Mouse (Mus musculus): ENCODE results near the gene Trp53tg5. TPM values are rescaled to one million over a fixed set of nuclear protein-coding genes. Genes with fewer than 3 reads are reported as not detected.

Gene Trp53tg5
- polyA plus RNA-seq, 1 experiment from 2014 or later: not detected

DNA sequence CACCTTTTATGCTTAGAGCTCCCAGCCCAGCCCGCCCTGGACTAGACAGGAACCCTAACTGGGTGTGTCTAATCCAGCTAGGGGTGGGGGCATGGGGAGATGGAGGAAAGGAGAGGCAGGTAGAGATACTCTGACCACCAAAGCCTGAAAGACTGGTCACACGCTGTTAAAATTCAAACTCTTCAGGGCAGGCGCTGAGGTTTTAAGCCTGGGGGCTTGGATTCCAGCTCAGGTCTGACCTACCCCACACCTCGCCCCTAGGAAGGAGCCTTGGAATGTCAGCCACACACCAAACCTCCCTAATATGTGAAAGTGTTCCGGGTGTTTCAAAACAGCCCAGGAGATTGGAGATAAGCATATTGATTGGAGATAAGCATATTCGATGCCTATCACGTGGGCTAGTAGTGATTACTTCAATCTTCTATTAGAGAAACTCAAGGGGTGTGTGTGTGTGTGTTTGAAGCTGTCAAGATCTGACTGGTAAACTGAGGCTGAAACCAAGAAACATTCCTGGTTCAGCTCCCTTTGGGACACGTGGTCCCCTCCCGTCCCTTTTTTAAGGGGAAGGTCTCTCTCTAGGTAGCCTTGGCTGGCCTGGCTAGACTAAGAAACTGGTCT, 40.1 kb downstream of the Trp53tg5 start:
- peak overlapping the region; percentile 68; the same call in 1 of the 2 replicates for H3K27ac ChIP-seq
- 79% methylated on average over 9 of the region's 9 CpGs for WGBS
- peaks cover 6% of the 10 kb centered on the region; the same call in 1 of the 2 replicates for H3K36me3 ChIP-seq (replicated peaks)
- peaks cover 84% of the 10 kb centered on the region for H3K4me1 ChIP-seq
- peaks cover 38% of the 10 kb centered on the region for H3K27me3 ChIP-seq (ENCODE audit: poor library complexity, severe bottlenecking)
- no peak for DNase-seq (ENCODE audit: extremely low spot score, low spot score)
- no peaks in the 10 kb centered on the region for H3K9me3 ChIP-seq
- no peak overlapping the region for H3K4me3 ChIP-seq

DNA sequence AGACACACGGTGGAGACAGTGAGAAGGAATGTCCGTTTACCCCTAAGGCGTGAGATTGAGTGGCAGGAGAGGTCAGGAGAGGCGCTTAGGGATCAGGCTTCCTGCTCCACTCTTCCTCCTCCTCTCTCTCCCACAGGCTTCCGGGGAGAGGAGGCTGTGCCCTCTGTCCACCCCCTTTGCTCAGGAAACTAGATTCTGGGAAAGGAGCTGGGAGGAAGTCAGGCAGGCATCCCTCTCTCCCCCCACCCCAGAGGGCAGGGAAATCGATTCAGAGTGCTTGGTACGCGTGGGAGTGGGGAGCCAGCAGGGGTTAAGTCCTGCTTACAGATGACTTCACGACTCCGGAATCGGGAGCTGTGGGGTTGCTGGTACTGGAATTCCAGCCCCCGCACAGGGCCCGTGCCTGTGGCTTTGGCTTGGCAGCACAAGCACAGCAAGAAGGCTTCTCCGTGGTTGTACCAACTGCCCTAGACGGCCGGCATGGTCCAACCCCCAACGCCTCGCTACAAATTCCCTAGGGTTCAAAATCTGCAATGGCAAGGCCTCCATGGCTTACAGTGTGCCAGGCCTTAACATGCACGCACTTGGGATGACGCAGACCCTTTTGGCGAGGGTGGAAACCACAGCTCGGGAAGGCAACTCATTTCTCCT, 40.9 kb downstream of the Trp53tg5 start:
- H3K4me3 ChIP-seq: no peak overlapping the region
- peak overlapping the region; percentile 68; the same call in 1 of the 2 replicates for H3K27ac ChIP-seq
- H3K36me3 ChIP-seq (replicated peaks): peaks cover 13% of the 10 kb centered on the region
- no peak for DNase-seq (ENCODE audit: extremely low spot score, low spot score)
- H3K9me3 ChIP-seq: no peaks in the 10 kb centered on the region
- 37% methylated on average over 22 of the region's 22 CpGs for WGBS
- peaks cover 80% of the 10 kb centered on the region for H3K4me1 ChIP-seq
- peaks cover 39% of the 10 kb centered on the region for H3K27me3 ChIP-seq (ENCODE audit: poor library complexity, severe bottlenecking)

DNA sequence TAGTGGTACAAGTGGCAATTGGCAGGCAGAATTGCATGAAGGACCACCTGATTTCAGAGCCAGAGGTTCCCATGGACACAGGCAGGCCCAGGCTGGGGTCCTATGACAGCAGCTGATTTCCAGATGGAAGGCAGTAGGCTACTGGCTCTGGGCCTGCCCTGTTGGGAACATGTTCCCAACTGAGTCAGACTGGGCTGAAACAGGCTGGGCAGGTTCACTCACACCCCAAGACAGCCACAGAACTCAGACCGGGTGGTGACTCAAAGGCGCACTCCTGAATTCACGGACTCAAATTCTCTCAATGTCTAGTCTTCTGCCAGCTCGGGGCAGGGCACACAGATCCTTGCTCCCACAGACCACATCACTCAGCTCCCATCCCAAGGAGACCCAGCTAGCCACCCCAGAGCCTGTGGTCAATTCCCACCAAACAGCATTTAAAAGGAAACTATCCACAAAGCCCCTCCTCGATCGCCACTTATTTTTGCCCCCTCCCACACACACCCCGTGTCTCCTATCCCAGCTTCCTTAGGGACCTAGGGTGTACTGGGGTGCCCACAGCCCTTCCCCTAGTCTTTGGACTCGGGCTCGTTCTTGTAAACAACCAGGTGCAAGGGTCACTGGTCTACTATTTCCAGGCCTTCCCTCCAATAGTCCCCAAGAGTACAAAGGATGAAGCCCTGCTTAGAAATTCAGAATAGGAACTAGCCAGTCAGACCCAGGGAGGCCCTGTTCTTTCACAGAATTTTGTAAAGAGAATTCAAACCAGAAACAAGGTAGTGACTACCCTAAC, 41.7 kb downstream of the Trp53tg5 start:
- WGBS: 65% methylated on average over 9 of the region's 9 CpGs
- Histone ChIP-seq H3K9me3 (no peaks in the 10 kb centered on the region), H3K4me3 (no peak overlapping the region), H3K36me3 (replicated peaks) (peaks cover 13% of the 10 kb centered on the region), H3K4me1 (peaks cover 72% of the 10 kb centered on the region), H3K27me3 (ENCODE audit: poor library complexity, severe bottlenecking) (peaks cover 39% of the 10 kb centered on the region), H3K27ac (peak overlapping the region; percentile 68; the same call in 1 of the 2 replicates)
- DNase-seq (ENCODE audit: extremely low spot score, low spot score): no peak

GRCm38 (mm10) chr2:164430697-164431096, 42.8 kb downstream of the Trp53tg5 start:
- Histone ChIP-seq H3K36me3 (replicated peaks) (peaks cover 13% of the 10 kb centered on the region), H3K27ac (no peak overlapping the region), H3K9me3 (no peaks in the 10 kb centered on the region), H3K27me3 (ENCODE audit: poor library complexity, severe bottlenecking) (peaks cover 39% of the 10 kb centered on the region), H3K4me3 (no peak overlapping the region), H3K4me1 (peaks cover 67% of the 10 kb centered on the region)
- WGBS: 10% methylated on average over 7 of the region's 7 CpGs
- DNase-seq (ENCODE audit: extremely low spot score, low spot score): no peak

DNA sequence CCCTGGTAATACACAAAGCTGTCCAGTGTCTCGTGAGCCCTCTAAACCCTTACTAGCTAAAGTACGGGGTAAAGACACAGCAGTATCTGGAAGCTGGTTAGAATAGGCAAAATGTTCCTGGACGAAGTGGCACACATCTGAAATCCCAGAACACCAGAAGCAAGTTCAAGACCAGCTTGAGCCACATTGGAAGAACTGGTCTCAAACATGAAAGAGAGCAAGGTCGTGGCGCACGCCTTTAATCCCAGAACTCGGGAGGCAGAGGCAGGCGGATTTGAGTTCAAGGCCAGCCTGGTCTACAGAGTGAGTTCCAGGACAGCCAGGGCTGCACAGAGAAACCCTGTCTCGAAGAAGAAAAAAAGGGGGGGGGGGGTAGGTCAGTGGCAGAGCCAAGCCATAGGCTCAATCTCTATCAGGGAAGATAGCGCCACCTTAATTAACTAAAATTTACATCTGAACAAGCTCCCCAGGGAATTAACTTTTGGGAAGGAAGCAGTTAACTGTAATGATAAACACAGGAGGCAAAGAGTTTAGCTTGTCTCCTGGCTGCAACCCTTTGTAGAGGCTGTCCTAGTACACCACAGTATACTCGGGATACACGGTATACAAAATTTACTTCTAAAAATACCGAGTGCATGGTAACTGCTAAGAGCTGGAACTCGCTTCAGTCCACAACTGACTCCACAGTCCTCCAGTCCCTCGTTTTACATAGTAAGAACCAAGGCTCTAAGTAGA, 43.5 kb downstream of the Trp53tg5 start:
- peaks cover 13% of the 10 kb centered on the region for H3K36me3 ChIP-seq (replicated peaks)
- H3K4me3 ChIP-seq: no peak overlapping the region
- no peak overlapping the region for H3K27ac ChIP-seq
- peaks cover 39% of the 10 kb centered on the region for H3K27me3 ChIP-seq (ENCODE audit: poor library complexity, severe bottlenecking)
- no peak for DNase-seq (ENCODE audit: extremely low spot score, low spot score)
- WGBS: 43% methylated on average over 15 of the region's 15 CpGs
- no peaks in the 10 kb centered on the region for H3K9me3 ChIP-seq
- H3K4me1 ChIP-seq: peaks cover 60% of the 10 kb centered on the region

DNA sequence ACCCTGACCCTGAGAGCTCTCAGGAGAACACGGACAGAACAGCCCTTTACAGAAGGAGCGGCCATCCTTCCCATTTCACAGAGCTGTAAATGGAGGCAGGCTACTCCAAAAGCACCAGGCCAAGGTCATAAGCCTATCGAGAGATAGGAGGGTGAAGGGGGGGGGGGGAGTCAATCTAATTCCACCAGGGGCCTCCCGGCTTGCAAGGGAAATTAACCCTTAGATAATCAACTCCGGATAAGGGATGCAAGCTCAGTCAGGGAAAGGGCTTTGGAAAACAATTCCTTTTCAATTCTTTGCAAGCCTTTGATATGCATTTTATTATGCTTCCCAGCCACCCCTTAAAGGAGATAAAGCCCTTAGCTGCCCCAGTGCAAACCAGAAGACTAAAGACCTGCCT, 45.1 kb downstream of the Trp53tg5 start:
- 42% methylated on average over 5 of the region's 5 CpGs for WGBS
- Histone ChIP-seq H3K9me3 (no peaks in the 10 kb centered on the region), H3K36me3 (replicated peaks) (peaks cover 23% of the 10 kb centered on the region), H3K27ac (no peak overlapping the region), H3K4me1 (peaks cover 53% of the 10 kb centered on the region), H3K27me3 (ENCODE audit: poor library complexity, severe bottlenecking) (peaks cover 39% of the 10 kb centered on the region), H3K4me3 (no peak overlapping the region)
- no peak for DNase-seq (ENCODE audit: extremely low spot score, low spot score)

DNA sequence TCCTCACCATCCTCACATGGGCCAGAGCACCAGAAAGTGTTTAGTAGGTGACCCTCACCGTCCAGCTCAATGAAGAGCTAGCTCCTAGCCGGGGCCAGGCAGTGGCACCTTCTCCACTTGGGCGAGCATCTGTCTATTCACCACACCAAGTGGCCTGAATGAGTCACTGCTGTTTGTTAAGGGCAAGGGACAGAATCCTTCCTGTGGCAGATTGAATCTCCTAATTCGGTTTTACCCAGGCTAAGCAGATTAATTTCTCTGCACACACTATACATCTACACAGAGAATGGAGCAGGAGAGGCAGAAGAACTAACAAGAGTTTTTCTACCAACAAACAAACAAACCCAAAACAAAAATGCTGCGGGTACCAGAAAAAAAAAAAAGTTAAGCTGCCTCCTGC, 46.6 kb downstream of the Trp53tg5 start:
- no peak overlapping the region for H3K27ac ChIP-seq
- 89% methylated on average over 5 of the region's 5 CpGs for WGBS

DNA sequence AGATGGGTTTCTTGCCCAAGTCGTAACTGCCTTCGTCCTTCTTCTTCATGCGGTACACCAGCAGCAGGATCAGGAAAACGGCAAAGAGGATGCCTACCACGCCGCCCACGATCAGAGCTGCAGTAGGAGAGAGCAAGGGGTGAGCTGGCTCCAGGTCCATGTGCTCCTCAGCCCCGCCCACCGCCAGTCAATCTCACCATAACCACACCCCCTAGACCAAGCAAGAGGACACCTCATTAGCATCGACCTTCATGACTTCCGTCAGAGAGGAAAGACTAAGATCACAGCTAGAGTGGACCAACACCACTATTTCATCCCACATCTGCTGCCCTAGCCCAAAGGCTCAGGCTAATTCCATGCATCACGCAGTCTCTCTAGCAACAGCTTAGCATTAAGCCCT, 47.4 kb downstream of the Trp53tg5 start:
- H3K4me1 ChIP-seq: peaks cover 30% of the 10 kb centered on the region
- H3K27me3 ChIP-seq (ENCODE audit: poor library complexity, severe bottlenecking): peaks cover 29% of the 10 kb centered on the region
- no peak for DNase-seq (ENCODE audit: extremely low spot score, low spot score)
- peaks cover 24% of the 10 kb centered on the region for H3K36me3 ChIP-seq (replicated peaks)
- no peak overlapping the region for H3K27ac ChIP-seq
- H3K9me3 ChIP-seq: no peaks in the 10 kb centered on the region
- 31% methylated on average over 12 of the region's 12 CpGs for WGBS
- no peak overlapping the region for H3K4me3 ChIP-seq

More for the DNA sequence above, 46.6 kb downstream of the Trp53tg5 start:
- peaks cover 38% of the 10 kb centered on the region for H3K4me1 ChIP-seq
- DNase-seq (ENCODE audit: extremely low spot score, low spot score): no peak
- peaks cover 24% of the 10 kb centered on the region for H3K36me3 ChIP-seq (replicated peaks)
- H3K4me3 ChIP-seq: no peak overlapping the region
- no peaks in the 10 kb centered on the region for H3K9me3 ChIP-seq
- H3K27me3 ChIP-seq (ENCODE audit: poor library complexity, severe bottlenecking): peaks cover 37% of the 10 kb centered on the region

DNA sequence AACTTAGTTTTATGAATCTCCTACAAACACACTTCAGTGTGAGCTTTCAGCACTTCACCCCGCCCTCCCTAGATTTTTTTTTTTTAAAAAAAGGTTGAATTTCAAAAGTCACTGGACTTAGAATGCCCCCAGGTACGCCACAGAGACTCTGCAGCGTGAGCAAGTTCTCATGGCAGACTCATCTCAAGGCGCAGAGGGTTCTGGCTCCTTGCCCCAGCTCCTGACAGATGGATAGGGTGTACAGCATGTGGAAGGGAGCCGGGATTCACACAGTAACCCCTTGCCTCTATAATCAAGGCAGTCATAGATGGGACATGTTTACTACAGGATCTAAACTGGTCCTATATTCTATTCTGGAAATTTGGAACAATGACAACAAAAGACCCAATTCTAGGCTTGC, 48.1 kb downstream of the Trp53tg5 start:
- Histone ChIP-seq H3K4me1 (peaks cover 23% of the 10 kb centered on the region), H3K27ac (no peak overlapping the region), H3K36me3 (replicated peaks) (peaks cover 24% of the 10 kb centered on the region), H3K9me3 (no peaks in the 10 kb centered on the region), H3K4me3 (no peak overlapping the region), H3K27me3 (ENCODE audit: poor library complexity, severe bottlenecking) (peaks cover 22% of the 10 kb centered on the region)
- no peak for DNase-seq (ENCODE audit: extremely low spot score, low spot score)
- 89% methylated on average over 5 of the region's 5 CpGs for WGBS

GRCm38 (mm10) chr2:164424406-164424805, 49.1 kb downstream of the Trp53tg5 start:
- Histone ChIP-seq H3K9me3 (no peaks in the 10 kb centered on the region), H3K36me3 (replicated peaks) (peaks cover 24% of the 10 kb centered on the region), H3K27ac (no peak overlapping the region), H3K27me3 (ENCODE audit: poor library complexity, severe bottlenecking) (peaks cover 12% of the 10 kb centered on the region), H3K4me1 (peaks cover 26% of the 10 kb centered on the region), H3K4me3 (no peak overlapping the region)
- 93% methylated on average over 8 of the region's 8 CpGs for WGBS
- no peak for DNase-seq (ENCODE audit: extremely low spot score, low spot score)

GRCm38 (mm10) chr2:164423464-164423863, 50.1 kb downstream of the Trp53tg5 start:
- no peak overlapping the region for H3K27ac ChIP-seq
- H3K36me3 ChIP-seq (replicated peaks): peaks cover 19% of the 10 kb centered on the region
- H3K9me3 ChIP-seq: no peaks in the 10 kb centered on the region
- peaks cover 2% of the 10 kb centered on the region; the same call in 1 of the 2 replicates for H3K27me3 ChIP-seq (ENCODE audit: poor library complexity, severe bottlenecking)
- H3K4me3 ChIP-seq: no peak overlapping the region
- no peak for DNase-seq (ENCODE audit: extremely low spot score, low spot score)
- WGBS: 93% methylated on average over 11 of the region's 11 CpGs
- H3K4me1 ChIP-seq: peaks cover 26% of the 10 kb centered on the region

DNA sequence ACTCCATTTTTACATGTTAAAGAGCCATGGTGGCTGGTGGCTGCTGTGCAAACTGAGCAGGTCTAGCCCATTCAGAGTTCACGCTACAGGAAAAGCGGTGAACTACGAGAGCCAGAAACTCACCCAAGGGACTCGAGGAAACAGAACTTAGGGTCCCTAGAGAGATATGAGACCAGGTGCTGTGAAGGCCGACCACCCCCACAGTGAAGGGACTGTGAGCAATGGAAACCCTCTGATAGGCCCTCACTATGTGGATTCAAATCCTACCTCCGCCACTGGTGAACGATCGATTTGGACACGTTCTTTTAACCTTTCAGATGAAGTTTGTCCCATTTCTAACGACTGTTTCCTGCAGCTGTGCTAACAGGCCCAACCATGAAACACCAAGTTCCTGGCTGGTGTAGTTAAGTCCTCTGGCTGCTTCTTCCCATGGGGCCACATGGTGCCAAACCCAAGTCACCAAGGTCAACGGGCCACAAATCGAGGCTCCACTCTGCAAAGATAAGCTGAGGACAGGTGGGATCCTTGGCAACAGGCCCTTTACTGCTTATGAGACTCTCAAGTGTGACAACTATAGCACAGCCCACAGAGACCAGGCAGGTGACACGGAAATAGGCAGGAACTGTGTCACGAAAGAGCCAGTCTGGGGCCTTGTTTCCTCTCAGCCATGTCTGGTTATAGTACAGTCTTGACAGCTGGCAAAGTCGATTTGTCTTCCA, 50.7 kb downstream of the Trp53tg5 start:
- Histone ChIP-seq H3K36me3 (replicated peaks) (peaks cover 13% of the 10 kb centered on the region), H3K9me3 (no peaks in the 10 kb centered on the region), H3K4me3 (no peak overlapping the region), H3K27me3 (ENCODE audit: poor library complexity, severe bottlenecking) (peaks cover 2% of the 10 kb centered on the region; the same call in 1 of the 2 replicates), H3K4me1 (peaks cover 28% of the 10 kb centered on the region), H3K27ac (no peak overlapping the region)
- WGBS: 92% methylated on average over 15 of the region's 15 CpGs
- no peak for DNase-seq (ENCODE audit: extremely low spot score, low spot score)
